Mouse (Mus musculus) E14TG2a.4 (cell line): ENCODE results near the gene BC049715.

Source experiments
- CTCF ChIP-seq: conservative IDR thresholded peaks from 2 replicates; pipeline ENCODE4 v1.5.1; 2014; ENCODE audit warnings: low read length
- NANOG ChIP-seq: IDR thresholded peaks from 2 replicates; pipeline ENCODE4 v1.6.1; 2014; ENCODE audit warnings: borderline replicate concordance, low read length, mixed read lengths

DNA sequence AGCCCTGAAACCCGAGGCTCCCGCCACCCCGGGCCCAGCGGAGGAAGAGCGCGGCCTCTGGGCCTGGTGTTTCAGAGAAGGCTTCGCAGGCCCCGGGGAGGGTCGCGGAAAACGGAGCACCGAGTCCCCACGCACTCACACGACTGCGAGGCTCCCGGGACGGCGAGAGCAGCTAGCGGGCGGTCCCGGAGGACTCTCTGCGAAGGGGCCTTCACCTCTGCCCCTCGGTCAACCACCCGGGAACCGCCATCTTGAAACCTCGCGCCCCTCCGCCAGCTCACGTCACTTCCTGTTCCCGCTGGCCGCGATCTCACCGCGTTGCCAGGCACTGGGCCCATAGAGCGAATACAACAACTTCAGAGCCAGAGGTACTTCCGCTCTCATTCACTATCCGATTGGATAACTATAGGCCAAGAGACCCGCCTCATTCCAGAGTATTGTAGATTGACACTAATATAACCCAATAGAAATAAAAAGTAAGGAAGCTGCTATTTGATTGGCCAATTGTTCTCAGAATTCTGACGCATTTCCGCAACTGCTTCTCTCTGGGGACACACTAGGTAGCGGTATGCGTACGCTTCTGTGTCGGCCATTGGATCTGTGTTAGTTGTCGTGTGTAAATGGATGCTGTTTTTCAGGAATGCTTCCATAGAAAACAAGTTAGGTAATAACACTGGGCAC is 595 bp downstream of the BC049715 start, which contains the start of gene Wbp11:
- TF ChIP-seq CTCF: no peak
- TF ChIP-seq NANOG: no peak
